Mouse (Mus musculus) forebrain, postnatal 0 days (tissue): Measurements from ENCODE around the gene Nqo1. TPM values are rescaled to one million over a fixed set of nuclear protein-coding genes. Genes with fewer than 3 reads are reported as not detected.

ENCODE experiments used
- ATAC-seq: fragments of 200-750 bp; cut with Nextera tagmentation; 2 replicates; pipeline ENCODE4 v1.8.0; 2017; ENCODE audit warnings: mild to moderate bottlenecking, moderate library complexity
- DNase-seq: peaks from one replicate; pipeline ENCODE4 v3.0.0-alpha.2; 2015
- H3K27ac ChIP-seq: fragments of 300-500 bp; sonication (generic); 2 replicates; pipeline ENCODE4 v1.5.1; 2014; ENCODE audit warnings: low read depth, mild to moderate bottlenecking, antibody characterized with exemption, low read length, moderate library complexity, mixed read lengths
- H3K27me3 ChIP-seq: fragments of 300-500 bp; sonication (generic); 2 replicates; pipeline ENCODE4 v1.6.1; 2014; ENCODE audit warnings: mild to moderate bottlenecking, low read length, mixed read lengths; ENCODE audit not compliant: insufficient read depth
- H3K36me3 ChIP-seq: fragments of 300-500 bp; sonication (generic); 2 replicates; pipeline ENCODE4 v1.6.1; 2014; ENCODE audit warnings: mild to moderate bottlenecking, moderate library complexity; ENCODE audit not compliant: insufficient read depth
- H3K4me1 ChIP-seq: fragments of 300-500 bp; sonication (generic); 2 replicates; pipeline ENCODE4 v1.6.1; 2014; ENCODE audit warnings: antibody characterized with exemption; ENCODE audit not compliant: insufficient read depth
- H3K4me2 ChIP-seq: fragments of 300-500 bp; sonication (generic); 2 replicates; pipeline ENCODE4 v1.6.1; 2014; ENCODE audit warnings: low read depth, mild to moderate bottlenecking, moderate library complexity
- H3K4me3 ChIP-seq: fragments of 300-500 bp; sonication (generic); 2 replicates; pipeline ENCODE4 v1.5.1; 2014; ENCODE audit warnings: low read depth, low read length, mixed read lengths
- H3K9ac ChIP-seq: fragments of 300-500 bp; sonication (generic); 2 replicates; pipeline ENCODE4 v1.6.1; 2014; ENCODE audit warnings: mild to moderate bottlenecking
- H3K9me3 ChIP-seq: fragments of 300-500 bp; sonication (generic); 2 replicates; pipeline ENCODE4 v1.6.1; 2016; ENCODE audit warnings: low read length
- CTCF ChIP-seq: sonication (generic); IDR thresholded peaks from 2 replicates; pipeline ENCODE4 v1.5.1; 2016; ENCODE audit warnings: antibody characterized with exemption, control low read depth, low read depth
- WGBS: fragments of 180-500 bp; shearing (Covaris S2); extraction: QIAGEN DNeasy Blood & Tissue Kit; methylation state at CpG from one replicate; pipeline ENCODE4 v1.1.7; 2014; 5-methylcytosine and 5-hydroxymethylcytosine counted together
- polyA plus RNA-seq: library from polyadenylated mRNA; unstranded; fragments of >200 nt; fragmentation: Nextera tagmentation; extraction: Ambion mirVana; gene quantifications from 2 replicates; pipeline ENCODE4 v1.2.1, GENCODE M21; 2015
- total RNA-seq: library from RNA; depleted of rRNA; stranded (reverse); fragments of >200 nt; gene quantifications from 2 replicates; pipeline ENCODE4 v1.2.3, GENCODE M21; 2014

Gene Nqo1
- total and polyA plus RNA-seq, 2 experiments from 2014 or later, result 8.7 to 13.6 TPM

DNA sequence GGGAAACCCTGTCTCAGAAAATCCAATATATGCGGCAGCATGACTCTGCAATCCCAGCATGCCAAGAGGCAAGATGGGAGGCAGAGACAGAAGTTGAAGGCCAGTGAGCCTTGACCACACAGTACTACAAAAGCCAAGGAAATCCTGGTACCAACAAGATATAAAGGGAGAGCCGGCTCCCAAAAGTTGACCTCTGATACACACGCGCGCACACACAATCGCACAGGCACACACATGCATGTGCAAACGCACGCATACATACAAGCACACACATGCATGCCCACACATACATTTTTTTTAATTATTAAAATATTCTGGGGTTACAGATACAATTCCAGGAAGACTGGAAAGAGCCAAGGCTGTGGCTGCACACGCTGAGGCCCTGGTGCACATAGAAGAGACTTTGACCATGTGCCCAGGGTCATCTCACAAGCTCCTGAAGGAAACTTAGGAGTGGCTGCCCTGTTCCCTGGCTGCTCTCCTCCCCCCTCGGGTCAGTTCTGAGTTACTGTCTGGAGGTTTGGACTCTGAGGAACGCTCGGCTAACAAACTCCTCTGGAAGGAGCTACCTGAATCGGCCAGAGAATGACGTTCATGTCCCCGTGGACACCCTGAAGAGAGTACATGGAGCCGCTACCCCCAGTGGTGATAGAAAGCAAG is 12.4 kb downstream of the Nqo1 start:
- no peak overlapping the region for H3K4me3 ChIP-seq
- no peak for ATAC-seq
- H3K9ac ChIP-seq, result no peak overlapping the region
- TF ChIP-seq CTCF, result no peak
- H3K4me2 ChIP-seq, result no peak overlapping the region
- DNase-seq, result no peak
- H3K36me3 ChIP-seq, result no peaks in the 10 kb centered on the region; the same call in 1 of the 2 replicates
- no peaks in the 10 kb centered on the region for H3K27me3 ChIP-seq
- no peak overlapping the region for H3K27ac ChIP-seq
- H3K9me3 ChIP-seq, result no peaks in the 10 kb centered on the region
- no peaks in the 10 kb centered on the region for H3K4me1 ChIP-seq
- WGBS, result 95% methylated on average over 16 of the region's 16 CpGs

DNA sequence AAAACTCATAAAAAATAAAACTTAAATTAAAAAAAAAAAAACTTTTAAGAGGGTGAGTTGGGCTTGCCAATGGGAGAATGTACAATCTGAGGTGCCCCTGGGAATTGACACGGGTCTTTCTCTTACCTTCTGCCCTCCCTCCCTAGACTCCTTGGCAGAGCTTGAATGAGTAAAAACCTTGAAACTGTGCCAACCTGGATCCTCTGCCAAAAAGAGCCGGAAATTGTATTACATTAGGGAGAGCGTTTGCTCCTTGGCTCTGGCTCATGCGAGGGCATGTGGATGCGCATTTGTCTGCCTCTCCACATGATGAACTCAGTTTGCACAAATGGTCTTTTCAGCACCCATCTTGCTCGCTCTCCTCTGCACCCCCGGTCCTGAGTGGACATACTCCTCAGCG is 13.4 kb downstream of the Nqo1 start:
- H3K27me3 ChIP-seq, result no peaks in the 10 kb centered on the region
- peak overlapping the region; percentile 54; the same call in 1 of the 2 replicates for H3K27ac ChIP-seq
- no peak overlapping the region for H3K9ac ChIP-seq
- no peaks in the 10 kb centered on the region; the same call in 1 of the 2 replicates for H3K36me3 ChIP-seq
- H3K4me3 ChIP-seq, result no peak overlapping the region
- 23% methylated on average over 8 of the region's 8 CpGs for WGBS
- H3K4me2 ChIP-seq, result no peak overlapping the region
- peak; percentile 68 for ATAC-seq
- H3K9me3 ChIP-seq, result no peaks in the 10 kb centered on the region
- peak; percentile 84 for DNase-seq
- no peaks in the 10 kb centered on the region for H3K4me1 ChIP-seq
- no peak for TF ChIP-seq CTCF

DNA sequence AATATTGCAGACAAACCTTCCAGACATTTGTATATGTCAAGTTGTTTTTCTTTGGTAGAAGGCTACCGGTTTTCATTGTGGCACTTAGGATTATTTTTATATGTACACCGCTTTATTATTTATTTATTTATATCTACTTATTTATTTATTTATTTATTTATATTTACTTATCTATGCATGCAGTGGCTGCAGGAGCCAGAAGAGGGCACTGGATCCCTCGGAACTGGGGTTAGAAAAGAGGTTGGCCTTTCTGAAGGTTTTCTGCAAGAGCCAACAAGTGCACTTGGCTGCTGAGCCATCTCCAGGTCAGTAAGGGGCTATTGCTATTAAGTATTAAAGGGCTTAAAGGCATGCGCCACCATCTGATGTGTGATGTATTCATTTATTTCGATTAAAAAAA is 15.1 kb downstream of the Nqo1 start:
- peak; percentile 34; the same call in 1 of the 2 replicates for TF ChIP-seq CTCF
- Histone ChIP-seq H3K4me1 (no peaks in the 10 kb centered on the region), H3K4me2 (no peak overlapping the region), H3K27ac (no peak overlapping the region), H3K4me3 (no peak overlapping the region), H3K9ac (no peak overlapping the region), H3K36me3 (no peaks in the 10 kb centered on the region; the same call in 1 of the 2 replicates), H3K27me3 (no peaks in the 10 kb centered on the region), H3K9me3 (no peaks in the 10 kb centered on the region)
- WGBS, result 58% methylated on average over 5 of the region's 5 CpGs
- ATAC-seq (no peak), DNase-seq (peak; percentile 28)

DNA sequence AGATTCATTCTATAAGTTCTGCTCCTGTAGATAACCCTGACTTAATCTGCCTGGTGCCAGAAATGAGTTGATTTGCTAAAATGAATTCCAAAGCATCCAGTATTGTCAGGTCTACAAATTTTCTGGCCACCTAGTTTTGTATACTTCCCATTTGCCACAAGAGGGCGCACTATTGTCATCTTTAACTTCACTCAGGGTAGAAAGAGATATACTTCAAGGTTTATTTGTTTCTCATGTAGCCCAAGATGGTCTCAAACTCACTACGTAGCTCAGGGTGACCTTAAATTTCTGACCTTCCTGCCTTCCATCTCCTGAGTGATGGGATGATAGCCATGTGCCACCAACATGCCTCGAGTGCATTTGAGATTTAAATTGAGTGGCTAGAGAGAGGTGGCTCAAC is 16.4 kb downstream of the Nqo1 start:
- Histone ChIP-seq H3K4me3 (no peak overlapping the region), H3K4me1 (no peaks in the 10 kb centered on the region), H3K27ac (no peak overlapping the region), H3K36me3 (no peaks in the 10 kb centered on the region; the same call in 1 of the 2 replicates), H3K27me3 (no peaks in the 10 kb centered on the region), H3K4me2 (no peak overlapping the region), H3K9me3 (no peaks in the 10 kb centered on the region), H3K9ac (no peak overlapping the region)
- peak; percentile 72 for TF ChIP-seq CTCF
- 24% methylated on average over 3 of the region's 3 CpGs for WGBS
- ATAC-seq (no peak), DNase-seq (peak; percentile 78)

DNA sequence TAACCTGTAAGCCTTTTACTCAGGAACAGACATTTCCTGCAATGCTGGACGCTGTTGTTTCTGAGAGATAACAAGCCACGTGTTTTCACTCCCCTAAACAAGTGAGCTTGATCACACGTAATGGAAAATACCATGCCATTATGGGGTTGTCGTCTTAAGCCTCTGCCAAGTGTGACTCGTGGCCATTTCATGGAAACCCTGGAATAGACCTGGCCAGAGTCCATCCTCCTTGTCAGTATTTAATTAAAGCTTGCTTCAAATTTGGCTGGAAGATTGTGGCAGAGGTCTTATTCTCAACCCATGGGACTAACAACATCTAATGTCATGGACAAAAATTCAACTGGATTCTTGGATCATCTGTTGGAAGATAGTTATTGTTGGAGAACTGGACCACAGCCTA is 16.8 kb downstream of the Nqo1 start:
- DNase-seq (peak; percentile 11), ATAC-seq (no peak)
- Histone ChIP-seq H3K4me1 (no peaks in the 10 kb centered on the region), H3K36me3 (no peaks in the 10 kb centered on the region; the same call in 1 of the 2 replicates), H3K27me3 (no peaks in the 10 kb centered on the region), H3K9me3 (no peaks in the 10 kb centered on the region), H3K9ac (no peak overlapping the region), H3K27ac (no peak overlapping the region), H3K4me2 (no peak overlapping the region), H3K4me3 (no peak overlapping the region)
- TF ChIP-seq CTCF, result no peak
- 33% methylated on average over 5 of the region's 5 CpGs for WGBS

DNA sequence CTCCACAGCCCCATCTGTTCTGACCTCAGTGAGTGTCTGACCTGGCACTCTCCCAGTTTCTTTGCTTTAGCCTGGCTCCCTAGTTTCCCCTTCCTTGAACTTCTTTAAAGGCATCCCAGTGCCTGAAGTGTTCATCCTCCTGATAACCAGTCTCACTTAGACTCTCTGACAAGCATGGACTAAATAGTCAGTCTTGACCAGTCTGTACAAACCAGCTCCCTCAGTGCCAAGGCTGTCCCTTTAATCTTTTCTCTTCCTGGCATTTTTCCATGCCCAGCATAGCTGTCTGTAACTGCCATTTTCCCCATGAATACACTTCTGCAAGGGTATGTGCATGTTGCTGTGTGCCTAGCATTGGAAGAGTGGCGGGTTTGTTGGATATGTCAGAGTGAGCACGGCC is 17.9 kb downstream of the Nqo1 start:
- 53% methylated on average over 2 of the region's 2 CpGs for WGBS
- peaks cover 4% of the 10 kb centered on the region; the same call in 1 of the 2 replicates for H3K36me3 ChIP-seq
- H3K9me3 ChIP-seq, result no peaks in the 10 kb centered on the region
- H3K9ac ChIP-seq, result no peak overlapping the region
- no peaks in the 10 kb centered on the region for H3K27me3 ChIP-seq
- DNase-seq (no peak), ATAC-seq (no peak)
- H3K4me2 ChIP-seq, result no peak overlapping the region
- H3K27ac ChIP-seq, result no peak overlapping the region
- H3K4me3 ChIP-seq, result no peak overlapping the region
- H3K4me1 ChIP-seq, result no peaks in the 10 kb centered on the region
- TF ChIP-seq CTCF, result no peak

DNA sequence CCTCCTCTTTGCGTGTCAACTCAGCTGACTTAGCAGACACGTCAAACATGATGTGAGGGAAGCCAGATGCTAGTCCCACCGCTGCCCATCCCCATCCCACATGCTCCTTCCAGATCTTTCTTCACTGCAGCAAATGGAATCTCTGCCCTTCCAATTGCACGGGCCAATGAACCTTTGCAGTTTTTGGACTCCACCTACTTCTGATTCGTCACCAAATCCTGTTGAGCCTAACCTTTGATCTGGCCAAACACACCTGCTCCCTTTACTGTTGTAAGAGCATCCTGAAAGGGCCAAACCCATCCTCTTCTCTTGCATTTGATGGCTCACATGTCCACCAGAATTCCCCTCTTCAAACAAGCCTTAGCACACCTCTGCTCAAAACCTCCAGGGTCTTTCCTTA is 18.4 kb downstream of the Nqo1 start:
- Histone ChIP-seq H3K36me3 (peaks cover 6% of the 10 kb centered on the region; the same call in 1 of the 2 replicates), H3K4me1 (no peaks in the 10 kb centered on the region), H3K9me3 (no peaks in the 10 kb centered on the region), H3K27ac (no peak overlapping the region), H3K4me2 (no peak overlapping the region), H3K9ac (no peak overlapping the region), H3K27me3 (no peaks in the 10 kb centered on the region), H3K4me3 (no peak overlapping the region)
- ATAC-seq, result no peak
- no peak for DNase-seq
- no peak for TF ChIP-seq CTCF
- WGBS, result 65% methylated on average over 5 of the region's 5 CpGs
